Mouse (Mus musculus) cerebellum, postnatal 36 days (tissue): ENCODE data around the gene Zg16.
A peak's percentile ranks its signal among the peaks of the same experiment; 100 is the strongest.
"Not testable (repeated sequence)": the region's sequence is repeated elsewhere in the genome, so short reads cannot be mapped to it uniquely, and the experiment has no call there.

Experiments
- DNase-seq, 2 experiments: peaks; one replicate each; pipeline ENCODE4 v3.0.0; 2021 to 2022; ENCODE audit warnings: mixed read lengths in 2 of 2

Gene Zg16

DNA sequence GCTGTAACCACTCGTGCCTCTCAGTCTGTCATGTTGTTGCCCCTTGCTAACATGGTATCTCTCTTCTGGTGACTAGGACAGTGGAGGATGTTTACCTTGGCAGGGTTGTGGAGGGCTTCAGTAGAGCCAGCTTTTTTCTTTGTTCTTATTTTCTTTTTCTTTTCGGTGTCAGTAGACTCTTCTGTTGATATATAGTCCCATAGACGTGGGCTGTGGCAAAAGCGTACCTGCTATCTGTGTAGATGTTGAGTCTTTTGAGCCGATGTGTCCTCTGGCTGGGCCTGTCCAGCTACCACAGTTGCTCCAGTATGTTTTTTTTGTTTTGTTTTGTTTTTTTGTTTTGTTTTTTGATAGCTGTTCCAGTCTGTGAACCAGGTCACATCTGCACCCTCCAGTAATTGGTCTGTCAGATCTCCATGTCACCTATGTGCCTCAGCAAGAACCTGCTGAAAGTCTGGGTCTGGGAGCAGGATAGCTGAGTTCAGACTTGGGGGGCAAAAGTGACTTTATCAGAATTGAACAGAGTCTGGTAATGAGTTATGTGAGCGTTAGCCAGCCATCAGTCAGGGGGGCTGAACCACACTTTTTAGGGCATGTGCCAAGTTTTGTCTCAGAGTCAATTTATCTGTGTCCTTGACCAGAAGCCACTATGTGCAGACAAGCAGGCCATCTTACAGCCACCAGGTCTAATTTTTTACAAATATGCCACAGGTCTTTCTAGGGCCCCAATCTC lies at the start of gene Zg16:
Gene Zg16 (minus strand): TSS at position 51 of the 733 bp plus-strand sequence.
- DNase-seq, result not testable (repeated sequence)

- no peak for DNase-seq
Measured at GRCm38 (mm10) chr7:127136181-127137071, 49.3 kb upstream of the Zg16 start.

GRCm38 (mm10) chr7:127134821-127135447 lies 47.8 kb upstream of the Zg16 start:
- no peak for DNase-seq

DNA sequence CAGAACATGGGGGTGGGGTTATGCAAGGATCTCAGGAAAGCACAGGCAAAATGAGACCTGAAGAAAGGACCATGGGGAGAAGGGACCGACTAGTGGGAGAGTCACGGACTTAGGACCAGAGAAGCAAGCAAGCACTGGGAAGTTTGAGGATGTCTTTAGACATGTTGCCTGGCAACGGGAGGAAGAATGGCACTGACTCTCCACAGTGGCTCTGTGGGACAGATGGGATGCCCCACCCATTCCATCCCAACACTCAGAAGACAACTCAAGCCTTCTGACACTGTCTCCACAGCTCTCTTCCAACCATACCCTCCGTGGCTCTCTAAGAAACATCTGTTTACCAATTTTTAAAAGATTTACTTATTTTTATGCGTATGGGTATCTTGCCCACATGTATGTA lies 46.0 kb upstream of the Zg16 start:
- DNase-seq, result no peak

DNA sequence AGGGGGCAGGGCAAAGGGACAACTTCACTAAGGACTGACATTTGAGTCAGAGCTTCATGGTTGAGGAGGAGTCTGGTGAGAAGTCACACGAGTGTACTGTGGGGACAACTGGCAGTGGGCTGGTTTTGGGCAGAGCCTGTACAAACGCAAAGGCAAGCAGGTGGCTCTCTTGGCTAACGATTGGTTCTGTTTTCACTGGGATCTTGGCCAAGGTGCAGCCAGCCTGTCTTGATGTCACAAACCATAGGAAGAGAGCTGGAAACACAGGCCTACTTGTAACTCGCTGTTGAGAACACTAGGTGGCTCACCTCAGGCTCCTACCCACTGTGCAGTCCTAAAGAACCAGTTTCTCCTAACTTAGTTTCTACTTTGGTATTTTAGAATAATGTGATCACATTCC lies 42.5 kb upstream of the Zg16 start:
- DNase-seq, result peak; percentile 50 to 51

DNA sequence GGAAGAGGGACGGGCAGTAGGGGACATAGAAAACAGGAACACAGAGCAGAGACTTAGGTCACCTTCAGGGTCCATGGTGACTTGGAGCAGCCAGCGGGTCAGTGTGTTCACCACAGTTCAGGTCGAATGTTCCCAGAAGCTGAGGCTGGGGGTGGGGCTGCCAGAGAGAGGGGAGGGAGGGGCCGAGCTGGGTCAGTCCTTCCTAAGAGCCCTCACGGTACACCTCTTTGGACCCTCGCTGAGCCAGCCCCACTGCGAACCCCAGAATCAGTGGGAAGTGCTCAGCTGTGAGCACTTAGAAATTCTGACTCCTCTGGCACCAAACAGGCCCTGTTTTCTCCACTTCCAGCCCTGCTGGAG lies 34.8 kb upstream of the Zg16 start, which contains the start of gene Qprt:
Gene Qprt (minus strand): TSS at position 316 of the 360 bp plus-strand sequence.
- DNase-seq, result no peak

DNA sequence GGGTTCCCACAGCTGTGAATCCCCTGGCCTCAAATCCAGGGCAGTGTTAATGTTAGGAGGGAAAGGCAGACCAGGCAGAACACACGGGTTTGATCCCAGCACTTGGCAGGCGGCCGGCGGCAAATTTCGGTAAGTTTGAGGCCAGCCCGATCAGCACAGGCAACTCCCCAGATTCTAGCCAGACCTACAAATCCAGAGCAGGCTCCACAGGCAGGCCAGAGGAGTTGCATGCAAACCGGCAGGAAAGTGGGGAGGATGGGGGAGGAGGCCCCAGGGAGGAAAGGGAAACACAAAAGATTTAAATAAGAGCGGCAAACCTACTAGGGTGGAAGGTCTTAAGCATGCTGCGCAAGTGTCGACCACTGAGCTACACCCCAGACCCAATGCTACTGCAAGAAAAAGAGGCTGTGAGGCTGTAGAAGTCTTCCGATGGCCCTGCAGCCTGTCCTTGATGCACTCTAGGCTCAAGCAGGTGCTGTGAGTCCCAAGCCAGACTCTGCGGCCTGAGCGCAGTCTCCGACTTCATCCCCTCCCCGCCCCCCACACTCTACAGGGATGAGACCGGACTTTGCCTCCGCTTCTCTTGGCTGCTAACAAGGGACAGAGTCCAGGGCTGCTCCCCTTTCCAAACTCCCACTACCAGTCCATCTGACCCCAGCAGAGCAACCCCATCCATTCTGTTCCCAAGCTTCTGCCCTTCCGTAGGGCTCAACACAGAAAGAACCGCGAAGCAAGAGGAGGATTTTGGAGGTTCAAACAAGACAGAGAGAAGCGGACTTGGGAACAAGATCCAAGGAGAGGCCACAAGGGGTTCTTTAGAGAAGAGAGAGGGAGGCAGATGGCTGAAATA lies 34.2 kb upstream of the Zg16 start:
- DNase-seq, result no peak

GRCm38 (mm10) chr7:127118671-127119445 lies 31.7 kb upstream of the Zg16 start:
- DNase-seq, result no peak

DNA sequence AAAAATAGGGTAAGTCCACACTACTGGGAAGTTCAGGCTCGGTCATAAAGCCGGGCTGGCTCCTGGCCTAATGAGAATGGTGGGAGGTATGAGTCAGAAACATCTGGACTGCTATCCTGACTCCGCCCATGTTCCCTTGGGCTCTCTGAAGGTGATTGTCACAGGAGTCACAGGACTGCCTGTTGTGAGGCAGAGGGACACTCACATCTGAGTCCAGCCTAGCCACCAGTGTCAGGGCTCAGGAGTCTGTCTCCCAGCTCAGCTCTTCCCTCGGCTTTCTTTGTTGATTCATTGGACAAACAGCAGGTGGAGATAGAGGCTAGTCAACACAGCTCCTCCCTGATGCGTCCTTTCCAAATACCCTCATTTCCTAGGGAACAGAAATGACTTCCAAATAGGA lies 30.8 kb upstream of the Zg16 start:
- DNase-seq, result no peak

- no peak for DNase-seq
Measured at GRCm38 (mm10) chr7:127116331-127116935, 29.3 kb upstream of the Zg16 start.

GRCm38 (mm10) chr7:127114920-127115319 lies 27.8 kb upstream of the Zg16 start:
- DNase-seq, result no peak

DNA sequence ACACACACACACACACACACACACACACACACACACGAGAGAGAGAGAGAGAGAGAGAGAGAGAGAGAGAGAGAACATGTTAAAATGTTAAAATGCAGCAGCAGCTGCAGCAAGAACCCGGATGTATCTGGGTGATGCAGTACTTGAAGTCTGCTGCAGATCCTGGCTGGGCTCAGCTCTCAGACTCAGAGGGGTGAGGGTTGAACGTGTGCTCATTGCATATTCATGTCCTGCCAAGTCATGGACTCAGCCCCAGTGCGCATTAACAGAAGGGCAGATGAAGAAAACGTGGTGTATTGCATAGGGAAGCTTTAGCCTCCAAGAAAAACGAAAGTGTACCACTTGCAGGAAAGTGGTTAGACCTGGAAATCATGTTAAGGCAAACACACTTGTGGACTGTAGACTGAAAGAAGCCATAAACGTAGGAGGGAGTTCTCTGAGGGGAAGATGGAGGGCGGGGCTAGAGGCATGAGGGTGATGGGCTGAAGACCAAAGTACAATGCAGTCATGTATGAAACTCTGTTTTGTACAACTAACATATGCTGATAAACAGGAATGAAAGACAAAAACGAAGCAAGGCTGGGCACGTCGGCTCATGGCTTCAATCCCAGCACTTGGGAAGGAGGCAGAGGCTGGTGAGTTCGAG lies 26.6 kb upstream of the Zg16 start:
- DNase-seq, result no peak

- no peak for DNase-seq
Measured at GRCm38 (mm10) chr7:127112921-127113597, 25.9 kb upstream of the Zg16 start.

DNA sequence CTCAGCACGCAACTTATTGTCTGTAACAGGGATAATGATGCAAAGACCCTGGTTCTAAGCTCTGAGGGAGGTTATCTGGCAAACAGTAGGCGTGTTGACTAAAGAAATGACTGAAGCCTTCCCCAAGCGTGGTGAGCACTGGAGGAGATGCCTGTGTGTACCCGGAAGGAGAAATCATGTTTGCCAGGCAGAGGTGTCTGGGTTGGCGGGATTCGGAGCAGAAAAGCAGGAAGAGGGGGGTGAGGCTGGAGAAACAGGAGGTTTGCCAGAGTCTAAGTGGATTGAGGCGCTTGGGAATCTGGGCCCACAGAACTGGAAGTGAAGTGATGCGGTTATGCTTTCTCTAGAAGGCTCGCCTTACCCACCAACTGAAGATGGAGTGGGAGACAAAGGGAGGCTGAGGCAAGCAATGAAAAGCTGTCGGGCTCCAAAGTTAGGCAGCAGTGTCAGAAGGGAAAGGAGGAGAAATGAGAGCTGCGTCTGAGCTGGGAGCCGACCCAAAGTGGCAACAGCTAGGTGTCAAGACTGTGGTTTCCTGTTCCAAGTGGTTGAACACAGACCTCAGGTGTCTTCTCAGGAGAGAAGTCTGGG lies 25.2 kb upstream of the Zg16 start:
- DNase-seq, result no peak

- DNase-seq, result peak; percentile 52 to 57
Measured at GRCm38 (mm10) chr7:127111461-127111860, 24.3 kb upstream of the Zg16 start.

GRCm38 (mm10) chr7:127110239-127111007 lies 23.3 kb upstream of the Zg16 start:
- DNase-seq, result peak; percentile 85 to 89

GRCm38 (mm10) chr7:127105551-127105950 lies 18.4 kb upstream of the Zg16 start:
- DNase-seq, result no peak

GRCm38 (mm10) chr7:127104560-127105332 lies 17.6 kb upstream of the Zg16 start:
- DNase-seq, result peak; percentile 82 to 92
